Mouse (Mus musculus) layer of hippocampus, adult 9-11 months (tissue): ENCODE results near the gene Acot13.
"Not testable (repeated sequence)": the region's sequence is repeated elsewhere in the genome, so short reads cannot be mapped to it uniquely, and the experiment has no call there.

Experiments used
- DNase-seq: peaks from one replicate; pipeline ENCODE4 v3.0.0; 2022

The Acot13 gene

DNA sequence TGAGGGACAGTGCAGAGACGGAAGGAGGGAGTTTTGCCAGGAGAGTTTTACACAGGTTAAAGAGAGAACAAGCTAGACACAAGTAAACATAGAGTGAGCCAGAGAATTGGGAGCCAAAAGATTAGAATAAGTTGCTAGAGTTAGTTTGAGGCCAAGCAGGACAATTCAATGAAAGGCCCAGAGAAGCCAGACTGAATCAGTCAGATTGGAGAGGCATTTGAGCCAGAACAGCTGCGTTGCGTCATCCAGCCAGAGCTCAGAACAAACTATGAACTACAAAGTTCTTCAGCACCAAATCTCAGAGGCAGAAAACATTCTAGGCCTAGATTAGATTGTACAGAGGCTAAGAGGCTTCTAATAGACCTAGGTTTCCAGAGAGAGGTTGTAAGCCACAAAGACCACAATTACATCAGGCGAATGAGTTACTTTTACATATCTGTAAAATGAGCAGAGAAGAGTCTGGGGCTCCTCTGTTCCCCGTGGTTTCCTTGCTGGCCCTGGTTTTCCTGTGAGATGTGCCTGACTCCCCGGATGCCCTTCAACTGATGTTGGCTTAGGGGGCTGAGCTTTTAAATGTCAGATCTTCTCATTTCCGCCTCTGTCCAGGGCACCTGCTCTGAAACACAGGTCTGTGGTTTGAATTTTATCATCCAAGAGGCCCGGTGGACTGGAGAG, 52.5 kb downstream of the Acot13 start:
- DNase-seq = no peak

DNA sequence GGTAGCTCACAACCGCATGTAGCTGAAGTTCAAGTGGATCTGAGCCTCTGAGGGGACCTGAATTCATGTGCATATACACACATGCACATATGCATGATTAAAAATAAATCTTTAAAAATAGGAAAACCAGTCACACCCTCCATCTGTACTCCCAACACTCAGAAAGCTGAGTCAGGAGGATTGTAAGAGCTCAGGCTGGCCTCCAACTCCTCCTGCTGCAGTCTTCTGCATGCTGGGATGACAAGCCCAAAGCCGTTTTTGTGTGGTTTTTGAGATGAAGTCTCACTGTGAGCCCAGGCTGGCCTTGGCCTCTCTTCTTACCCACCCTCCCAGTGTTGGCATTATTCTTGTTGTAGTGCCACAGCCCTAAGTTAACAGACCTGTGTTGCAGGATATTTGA, 53.3 kb downstream of the Acot13 start:
- DNase-seq = no peak

DNA sequence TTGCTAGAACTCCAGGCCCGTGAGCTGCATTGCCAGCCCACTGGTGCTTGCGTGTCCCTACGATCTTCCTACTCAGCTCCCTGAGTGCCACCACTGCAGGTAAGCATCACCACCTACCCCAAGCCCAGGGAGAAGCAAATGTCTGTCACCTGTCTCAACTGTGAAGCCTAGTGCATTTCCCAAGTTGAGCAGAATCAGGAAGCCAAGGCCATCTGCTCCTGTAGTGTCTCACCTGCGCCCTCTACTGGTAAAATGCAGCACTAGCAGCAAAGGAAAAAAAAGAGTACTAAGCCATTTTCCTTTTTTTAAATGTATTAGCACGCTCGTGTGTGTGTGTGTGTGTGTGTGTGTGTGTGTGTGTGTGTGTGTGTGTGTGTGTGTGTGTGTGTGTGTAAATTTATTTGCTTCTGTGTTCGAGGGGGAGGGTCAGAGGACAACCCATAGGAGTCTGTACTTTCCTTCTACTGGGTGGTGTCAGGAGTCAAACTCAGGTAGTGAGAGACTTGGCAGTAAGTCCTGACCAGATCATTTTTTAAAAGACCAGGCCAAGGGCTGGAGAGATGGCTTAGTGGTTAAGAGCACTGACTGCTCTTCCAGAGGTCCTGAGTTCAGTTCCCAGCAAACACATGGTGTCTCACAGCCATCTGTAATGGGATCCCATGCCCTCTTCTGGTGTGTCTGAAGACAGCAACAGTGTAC, 55.0 kb downstream of the Acot13 start:
- DNase-seq = peak; percentile 72

DNA sequence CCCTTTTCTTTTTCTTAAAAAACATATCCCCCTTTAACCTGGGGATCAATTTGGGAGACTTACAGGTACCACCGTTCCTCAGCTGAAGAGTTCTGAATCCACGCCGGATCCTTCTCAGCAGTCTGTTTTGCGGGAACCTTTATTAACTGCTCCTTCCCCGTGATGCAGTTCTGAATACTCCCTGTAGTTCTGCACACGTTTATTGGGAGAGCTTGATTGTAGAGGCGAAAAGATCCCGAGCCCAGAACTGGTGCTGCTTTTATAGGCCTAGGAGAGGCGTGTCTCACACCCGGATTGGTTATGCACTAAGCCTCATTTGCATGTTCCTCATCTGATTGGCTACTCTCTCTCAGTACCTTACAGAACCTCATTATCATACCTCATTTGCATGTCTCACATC, 59.9 kb downstream of the Acot13 start:
- not testable (repeated sequence) for DNase-seq
